Mouse (Mus musculus) lung, embryonic 15.5 days (tissue): ENCODE results near the gene Cnnm1. TPM values are rescaled to one million over a fixed set of nuclear protein-coding genes. Genes with fewer than 3 reads are reported as not detected.

Source experiments
- ATAC-seq: fragments of 200-750 bp; cut with Nextera tagmentation; 2 replicates; pipeline ENCODE4 v1.8.0; 2017; ENCODE audit warnings: moderate number of reproducible peaks, borderline replicate concordance; ENCODE audit not compliant: low FRiP score, low TSS enrichment; ENCODE audit errors: extremely low read depth
- H3K27ac ChIP-seq: fragments of 300-500 bp; sonication (generic); 2 replicates; pipeline ENCODE4 v1.5.1; 2015; ENCODE audit warnings: moderate library complexity, mild to moderate bottlenecking, inconsistent platforms
- H3K27me3 ChIP-seq: fragments of 300-500 bp; sonication (generic); 2 replicates; pipeline ENCODE4 v1.6.1; 2015; ENCODE audit warnings: inconsistent platforms
- H3K36me3 ChIP-seq: fragments of 300-500 bp; sonication (generic); 2 replicates; pipeline ENCODE4 v1.6.1; 2015; ENCODE audit warnings: inconsistent platforms
- H3K4me1 ChIP-seq: fragments of 300-500 bp; sonication (generic); 2 replicates; pipeline ENCODE4 v1.6.1; 2015; ENCODE audit warnings: inconsistent platforms
- H3K4me2 ChIP-seq: fragments of 300-500 bp; sonication (generic); 2 replicates; pipeline ENCODE4 v1.6.1; 2015; ENCODE audit warnings: inconsistent platforms, mild to moderate bottlenecking, moderate library complexity
- H3K4me3 ChIP-seq: fragments of 300-500 bp; sonication (generic); 2 replicates; pipeline ENCODE4 v1.5.1; 2015; ENCODE audit warnings: mild to moderate bottlenecking, inconsistent platforms
- H3K9ac ChIP-seq: fragments of 300-500 bp; sonication (generic); 2 replicates; pipeline ENCODE4 v1.6.1; 2015; ENCODE audit warnings: inconsistent platforms
- H3K9me3 ChIP-seq: fragments of 300-500 bp; sonication (generic); 2 replicates; pipeline ENCODE4 v1.6.1; 2016; ENCODE audit warnings: inconsistent platforms
- WGBS: fragments of 180-500 bp; shearing (Covaris S2); methylation state at CpG from one replicate; pipeline ENCODE4 v1.1.7; 2015; 5-methylcytosine and 5-hydroxymethylcytosine counted together
- polyA plus RNA-seq: library from polyadenylated mRNA; unstranded; fragments of >200 nt; fragmentation: Nextera tagmentation; extraction: Ambion mirVana; gene quantifications from 2 replicates; pipeline ENCODE4 v1.2.1, GENCODE M21; 2015

Gene Cnnm1
- polyA plus RNA-seq, 1 experiment from 2014 or later = 0.06 TPM

DNA sequence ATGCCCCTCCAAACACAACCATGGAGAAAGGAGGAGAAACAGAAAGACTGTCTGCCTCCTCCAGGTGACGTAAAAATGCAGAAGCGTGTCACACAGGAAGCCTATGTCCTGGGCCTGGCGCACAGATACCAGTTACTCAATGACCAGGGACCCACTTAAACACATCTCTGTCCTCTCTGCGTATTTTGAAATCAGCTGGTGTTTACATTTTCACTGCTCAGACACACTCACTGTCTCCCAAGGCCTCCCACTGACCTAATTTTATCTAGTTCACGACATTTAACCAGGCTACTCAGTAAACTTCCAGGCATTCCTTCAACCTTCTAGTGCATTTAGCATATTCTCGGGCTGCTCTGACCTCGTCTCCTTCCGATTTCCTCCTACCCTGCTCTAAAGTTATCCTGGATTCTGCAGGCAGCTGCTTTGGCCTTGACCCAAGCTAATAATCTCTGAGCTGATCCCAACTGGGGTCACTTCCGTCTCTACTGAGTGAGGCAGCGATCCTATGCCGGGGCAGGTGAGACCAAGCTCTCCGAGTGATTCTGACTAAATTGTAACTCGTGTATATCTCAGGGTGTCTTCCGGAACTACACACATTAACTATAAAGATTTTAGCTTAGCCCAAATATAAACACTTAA, 76.3 kb downstream of the Cnnm1 start:
- H3K4me3 ChIP-seq = no peak overlapping the region
- no peak overlapping the region for H3K27ac ChIP-seq
- no peaks in the 10 kb centered on the region for H3K36me3 ChIP-seq
- no peak overlapping the region for H3K9ac ChIP-seq
- no peak for ATAC-seq
- 58% methylated on average over 14 of the region's 14 CpGs for WGBS
- H3K4me2 ChIP-seq = no peak overlapping the region
- H3K4me1 ChIP-seq = peaks cover 17% of the 10 kb centered on the region
- H3K27me3 ChIP-seq = no peaks in the 10 kb centered on the region
- H3K9me3 ChIP-seq = no peaks in the 10 kb centered on the region

DNA sequence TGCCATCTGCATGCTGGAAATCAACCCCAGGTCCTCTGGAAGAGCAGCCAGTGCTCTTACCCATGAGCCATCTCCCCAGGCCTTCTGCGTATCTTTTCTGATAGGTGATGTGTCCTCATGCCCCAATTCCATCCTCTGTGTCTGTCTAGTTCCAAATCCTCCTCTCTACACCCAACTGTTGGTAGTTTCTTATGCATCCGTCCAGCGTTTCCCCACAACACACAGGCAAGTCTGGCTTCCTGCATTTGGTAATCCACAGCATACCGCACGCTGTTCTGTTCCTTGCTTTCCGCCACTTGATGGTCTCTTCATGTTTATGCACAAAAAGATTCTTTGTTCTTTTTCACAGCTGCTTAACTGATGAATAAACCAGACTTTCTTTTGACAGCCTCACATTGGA, 77.1 kb downstream of the Cnnm1 start:
- Histone ChIP-seq H3K9me3 (no peaks in the 10 kb centered on the region), H3K4me3 (no peak overlapping the region), H3K9ac (no peak overlapping the region), H3K27me3 (no peaks in the 10 kb centered on the region), H3K36me3 (no peaks in the 10 kb centered on the region), H3K27ac (no peak overlapping the region), H3K4me1 (peaks cover 17% of the 10 kb centered on the region), H3K4me2 (no peak overlapping the region)
- no peak for ATAC-seq
- WGBS = 76% methylated on average over 6 of the region's 6 CpGs

DNA sequence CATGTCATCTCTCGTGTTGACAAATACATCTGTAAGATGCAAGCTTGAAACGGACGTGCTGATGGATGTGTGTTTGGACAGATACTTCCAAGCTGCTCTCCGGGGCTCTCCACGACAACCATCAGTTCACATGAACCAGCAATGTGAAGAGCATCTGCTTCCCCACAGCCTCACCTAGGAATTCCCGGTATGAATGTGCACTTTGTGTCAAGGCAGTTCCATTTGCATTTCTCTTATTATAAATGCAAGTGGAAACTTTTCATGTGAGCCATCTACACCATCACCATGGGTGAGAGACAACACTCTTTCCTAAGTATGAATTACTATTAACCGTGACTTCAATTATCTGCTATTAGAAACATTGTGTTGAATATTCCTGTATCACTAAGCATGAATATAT, 77.6 kb downstream of the Cnnm1 start:
- H3K9me3 ChIP-seq = no peaks in the 10 kb centered on the region
- H3K27me3 ChIP-seq = no peaks in the 10 kb centered on the region
- H3K4me2 ChIP-seq = no peak overlapping the region
- H3K9ac ChIP-seq = no peak overlapping the region
- H3K4me3 ChIP-seq = no peak overlapping the region
- peaks cover 17% of the 10 kb centered on the region for H3K4me1 ChIP-seq
- no peaks in the 10 kb centered on the region for H3K36me3 ChIP-seq
- H3K27ac ChIP-seq = no peak overlapping the region
- 63% methylated on average over 7 of the region's 7 CpGs for WGBS
- ATAC-seq = no peak

DNA sequence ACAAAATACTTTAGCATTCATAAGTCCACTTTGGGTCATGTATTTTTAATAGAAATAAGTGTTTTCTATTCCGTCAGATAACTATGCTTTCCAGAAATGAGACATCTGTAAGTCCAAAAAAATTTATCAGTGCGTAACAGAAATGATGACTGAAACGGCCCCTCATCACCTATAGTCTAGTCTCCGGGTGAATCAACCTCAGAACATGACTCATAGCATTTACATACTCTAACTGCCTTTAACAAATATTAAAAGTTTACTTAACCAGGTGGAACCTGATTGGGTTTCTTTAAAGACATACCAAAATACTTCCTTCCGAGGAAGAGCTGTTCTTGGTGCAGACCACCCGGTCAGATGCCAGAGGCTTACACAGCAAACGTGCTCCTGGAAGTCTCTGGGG, 78.0 kb downstream of the Cnnm1 start:
- Histone ChIP-seq H3K4me1 (peaks cover 17% of the 10 kb centered on the region), H3K27me3 (no peaks in the 10 kb centered on the region), H3K9ac (no peak overlapping the region), H3K9me3 (no peaks in the 10 kb centered on the region), H3K36me3 (no peaks in the 10 kb centered on the region), H3K27ac (no peak overlapping the region), H3K4me2 (no peak overlapping the region), H3K4me3 (no peak overlapping the region)
- 73% methylated on average over 7 of the region's 7 CpGs for WGBS
- ATAC-seq = no peak

DNA sequence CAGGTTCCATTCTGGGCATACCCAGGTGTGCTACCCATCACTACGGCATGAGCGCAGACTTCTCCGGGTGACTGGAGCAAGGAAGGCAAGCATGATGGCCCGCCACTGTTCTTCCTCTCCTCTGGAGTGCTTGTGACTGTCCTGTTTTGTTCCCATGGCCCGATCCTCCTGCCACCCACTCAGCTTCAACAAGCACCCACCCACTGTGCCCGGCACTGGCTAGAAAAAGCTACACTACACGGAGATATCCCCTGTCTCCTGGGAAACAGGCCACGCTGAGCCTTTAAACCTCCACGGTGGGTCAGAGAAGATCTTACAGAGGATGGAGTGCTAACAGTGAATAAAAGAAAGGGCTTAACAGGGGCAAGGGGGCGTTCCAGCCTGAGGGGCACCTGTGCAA, 79.0 kb downstream of the Cnnm1 start:
- no peaks in the 10 kb centered on the region for H3K27me3 ChIP-seq
- H3K4me2 ChIP-seq = no peak overlapping the region
- 85% methylated on average over 10 of the region's 10 CpGs for WGBS
- no peak overlapping the region for H3K4me3 ChIP-seq
- H3K36me3 ChIP-seq = no peaks in the 10 kb centered on the region
- no peak overlapping the region for H3K9ac ChIP-seq
- no peak overlapping the region for H3K27ac ChIP-seq
- peaks cover 26% of the 10 kb centered on the region for H3K4me1 ChIP-seq
- ATAC-seq = no peak
- no peaks in the 10 kb centered on the region for H3K9me3 ChIP-seq

DNA sequence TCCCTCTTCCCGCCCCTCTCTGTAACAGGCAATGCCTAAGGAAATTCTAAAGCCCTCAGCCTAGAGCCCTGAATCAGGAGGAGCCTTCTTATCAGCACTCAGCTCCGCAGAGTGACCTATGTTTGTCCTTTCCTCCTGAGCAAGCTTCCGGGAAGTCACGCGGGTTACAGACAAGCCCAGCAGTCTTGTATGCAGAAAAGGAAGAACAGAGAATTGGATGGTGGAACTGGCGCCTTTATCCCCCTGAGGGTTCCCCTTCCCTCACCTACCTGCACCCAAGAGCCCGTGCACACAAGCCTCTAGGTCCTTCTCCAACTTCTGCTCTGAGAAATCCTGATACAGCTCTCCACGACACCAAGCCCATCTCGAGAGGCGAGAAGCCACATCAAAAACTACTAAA, 80.2 kb downstream of the Cnnm1 start:
- Histone ChIP-seq H3K4me3 (no peak overlapping the region), H3K27me3 (no peaks in the 10 kb centered on the region), H3K36me3 (no peaks in the 10 kb centered on the region), H3K9ac (no peak overlapping the region), H3K4me1 (peaks cover 31% of the 10 kb centered on the region), H3K4me2 (no peak overlapping the region), H3K9me3 (no peaks in the 10 kb centered on the region), H3K27ac (no peak overlapping the region)
- WGBS = 30% methylated on average over 9 of the region's 10 CpGs
- no peak for ATAC-seq

DNA sequence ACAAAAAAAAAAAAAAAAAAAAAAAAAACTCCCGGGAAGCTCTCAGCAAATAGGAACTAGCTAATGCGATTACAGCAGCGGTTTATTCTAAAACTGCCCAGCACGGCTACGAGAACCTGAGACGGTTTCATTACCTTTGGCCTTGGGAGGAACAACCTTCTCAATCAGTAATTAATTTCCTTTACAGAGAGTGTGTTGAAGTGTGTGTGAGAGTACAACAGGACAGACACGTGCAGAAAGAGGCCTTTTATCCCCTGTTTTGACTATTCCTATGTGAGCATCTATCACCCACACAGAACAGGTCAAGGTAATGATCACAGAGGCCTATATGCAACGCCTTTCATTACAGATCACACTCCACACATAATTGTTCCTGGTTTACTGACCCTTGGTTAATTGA, 81.1 kb downstream of the Cnnm1 start:
- H3K9ac ChIP-seq = no peak overlapping the region

DNA sequence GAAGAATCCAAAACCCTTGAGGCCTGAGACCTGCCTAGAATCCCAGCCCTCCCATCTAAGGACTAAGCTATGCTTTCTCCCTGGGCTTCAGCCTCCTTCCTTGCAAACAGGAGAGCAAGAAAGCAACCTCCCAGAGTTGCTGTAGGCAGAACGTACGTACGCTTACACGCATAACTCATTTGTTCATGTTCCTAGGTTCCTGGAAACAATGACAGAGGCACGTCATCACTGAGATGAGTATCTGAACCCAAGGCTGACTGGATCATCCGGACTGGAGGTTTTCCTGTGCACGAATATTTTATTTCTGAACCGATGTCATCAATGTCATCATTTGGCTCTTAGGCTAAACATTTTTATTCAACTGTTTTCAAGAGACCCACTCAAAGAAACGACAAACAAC, 81.8 kb downstream of the Cnnm1 start:
- H3K27me3 ChIP-seq = peaks cover 7% of the 10 kb centered on the region; the same call in 1 of the 2 replicates
- no peak overlapping the region for H3K9ac ChIP-seq
- no peaks in the 10 kb centered on the region for H3K9me3 ChIP-seq
- no peak for ATAC-seq
- H3K4me1 ChIP-seq = peaks cover 20% of the 10 kb centered on the region
- no peak overlapping the region for H3K27ac ChIP-seq
- WGBS = 85% methylated on average over 9 of the region's 9 CpGs
- no peak overlapping the region for H3K4me3 ChIP-seq
- H3K4me2 ChIP-seq = no peak overlapping the region
- H3K36me3 ChIP-seq = no peaks in the 10 kb centered on the region

More for the DNA sequence above, 81.1 kb downstream of the Cnnm1 start:
- H3K4me3 ChIP-seq = no peak overlapping the region
- no peak overlapping the region for H3K4me2 ChIP-seq
- H3K9me3 ChIP-seq = no peaks in the 10 kb centered on the region
- WGBS = 48% methylated on average over 8 of the region's 8 CpGs
- no peak overlapping the region for H3K27ac ChIP-seq
- peaks cover 26% of the 10 kb centered on the region for H3K4me1 ChIP-seq
- ATAC-seq = no peak
- 0 out of 2 replicates have a peak, but pooled peaks cover 2% of the 10 kb centered on the region for H3K27me3 ChIP-seq
- no peaks in the 10 kb centered on the region for H3K36me3 ChIP-seq

DNA sequence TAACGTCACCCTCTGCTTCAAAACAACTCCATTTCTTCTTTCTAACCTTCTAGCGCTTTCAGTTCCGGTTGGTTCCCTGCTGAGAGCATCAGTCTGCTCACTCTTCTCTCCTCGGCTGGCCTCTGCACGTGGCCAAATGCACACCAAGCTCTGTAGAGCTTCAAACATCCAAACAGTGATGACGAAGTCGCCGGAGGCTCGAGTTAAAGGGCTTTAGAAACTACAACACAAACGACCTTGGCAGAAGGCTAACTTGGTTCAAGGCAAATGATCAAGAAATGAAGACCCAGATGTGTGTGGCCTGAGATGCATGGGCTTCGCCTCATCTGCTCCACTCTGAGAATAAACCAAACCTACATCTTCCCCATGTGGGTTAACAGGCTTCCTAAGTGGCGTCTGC, 83.3 kb downstream of the Cnnm1 start:
- no peaks in the 10 kb centered on the region for H3K36me3 ChIP-seq
- H3K27ac ChIP-seq = no peak overlapping the region
- H3K27me3 ChIP-seq = peaks cover 9% of the 10 kb centered on the region; the same call in 1 of the 2 replicates
- H3K4me2 ChIP-seq = peak overlapping the region; percentile 79
- 0 out of 2 replicates have a peak overlapping the region, but pooled peaks have one; percentile 31 for H3K9ac ChIP-seq
- ATAC-seq = no peak
- no peaks in the 10 kb centered on the region for H3K9me3 ChIP-seq
- H3K4me1 ChIP-seq = peaks cover 20% of the 10 kb centered on the region
- 3% methylated on average over 12 of the region's 12 CpGs for WGBS
- peak overlapping the region; percentile 60 for H3K4me3 ChIP-seq

DNA sequence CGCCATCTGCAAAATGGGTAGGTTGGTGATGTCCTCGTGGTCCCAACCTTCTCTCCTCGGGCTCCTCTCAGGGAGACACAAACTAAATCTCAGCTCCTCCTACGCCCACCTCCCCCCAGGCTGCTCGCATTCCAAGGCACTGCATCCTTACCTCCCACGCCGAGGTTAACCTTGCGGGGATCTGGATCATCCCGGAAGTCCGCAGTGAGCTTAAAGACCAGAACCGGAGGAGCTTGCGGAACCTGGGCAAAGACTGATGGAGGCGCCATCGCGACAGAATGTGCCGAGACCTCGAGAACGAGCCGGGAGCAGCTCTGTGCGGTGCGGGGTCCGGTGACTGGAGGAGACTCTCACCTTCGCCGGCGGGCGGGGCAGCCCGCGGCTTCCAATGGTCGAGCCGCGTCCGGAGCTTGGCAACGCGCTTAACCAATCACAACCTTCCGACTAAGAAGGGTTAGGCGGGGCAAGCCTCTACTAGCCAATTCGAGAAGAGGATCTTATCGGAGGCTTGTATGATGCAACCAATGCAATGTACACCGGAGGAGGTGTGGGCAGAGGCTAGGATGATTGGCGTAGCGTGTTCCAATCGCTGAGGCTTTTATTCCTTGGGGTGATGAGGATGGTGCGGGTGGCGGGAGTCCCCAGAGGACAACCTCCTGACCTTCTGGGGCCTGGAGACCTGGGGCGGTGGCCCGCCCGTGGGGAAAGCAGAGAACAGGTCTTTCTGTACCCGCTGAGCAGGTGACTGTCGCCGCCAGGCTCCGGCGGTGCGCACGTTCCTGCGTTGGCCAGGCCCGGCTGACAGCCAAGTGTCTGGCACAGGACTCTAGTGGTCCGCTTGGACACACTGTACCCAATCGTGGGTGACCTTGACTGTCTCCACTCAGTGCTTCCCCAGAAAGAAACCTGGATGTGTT, 84.2 kb downstream of the Cnnm1 start, which contains the start of gene Got1:
Gene Got1, minus strand, starts transcription at position 419 of the 917 bp plus-strand sequence.
- peak within 1 kb of the TSS; percentile 79 for H3K4me2 ChIP-seq
- WGBS = under 1% methylated on average over 56 of the region's 58 CpGs
- peak; percentile 99 for ATAC-seq
- peak within 1 kb of the TSS; percentile 49 for H3K9ac ChIP-seq
- H3K9me3 ChIP-seq = no peaks in the 10 kb centered on the region
- peaks cover 9% of the 10 kb centered on the region; the same call in 1 of the 2 replicates for H3K27me3 ChIP-seq
- no peak within 1 kb of the TSS for H3K27ac ChIP-seq
- peak within 1 kb of the TSS; percentile 60 for H3K4me3 ChIP-seq
- no peaks in the 10 kb centered on the region for H3K36me3 ChIP-seq
- peaks cover 20% of the 10 kb centered on the region for H3K4me1 ChIP-seq

DNA sequence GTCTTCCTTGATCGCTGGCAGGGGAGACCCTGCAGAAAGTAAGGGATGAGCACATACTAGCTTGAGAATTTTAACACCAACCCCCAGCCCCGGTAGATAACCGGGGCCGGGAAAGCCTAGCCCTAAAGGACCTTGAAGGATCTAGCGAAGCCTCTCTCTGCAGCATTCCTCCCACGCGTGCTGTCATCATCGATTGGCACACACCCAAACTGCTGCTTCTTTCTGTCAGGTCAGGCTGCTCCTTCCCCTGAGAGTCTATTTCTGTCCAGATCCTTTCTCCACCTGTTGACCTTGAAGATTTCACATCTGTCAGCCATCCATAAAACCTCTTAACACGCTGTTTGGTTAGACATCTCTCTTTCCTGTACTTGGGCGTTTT, 84.9 kb downstream of the Cnnm1 start:
- Histone ChIP-seq H3K4me3 (peak overlapping the region; percentile 60), H3K36me3 (no peaks in the 10 kb centered on the region), H3K4me1 (peaks cover 20% of the 10 kb centered on the region), H3K27ac (no peak overlapping the region), H3K9ac (peak overlapping the region; percentile 49), H3K4me2 (peak overlapping the region; percentile 79), H3K27me3 (peaks cover 9% of the 10 kb centered on the region; the same call in 1 of the 2 replicates), H3K9me3 (no peaks in the 10 kb centered on the region)
- ATAC-seq = no peak
- 9% methylated on average over 10 of the region's 10 CpGs for WGBS

DNA sequence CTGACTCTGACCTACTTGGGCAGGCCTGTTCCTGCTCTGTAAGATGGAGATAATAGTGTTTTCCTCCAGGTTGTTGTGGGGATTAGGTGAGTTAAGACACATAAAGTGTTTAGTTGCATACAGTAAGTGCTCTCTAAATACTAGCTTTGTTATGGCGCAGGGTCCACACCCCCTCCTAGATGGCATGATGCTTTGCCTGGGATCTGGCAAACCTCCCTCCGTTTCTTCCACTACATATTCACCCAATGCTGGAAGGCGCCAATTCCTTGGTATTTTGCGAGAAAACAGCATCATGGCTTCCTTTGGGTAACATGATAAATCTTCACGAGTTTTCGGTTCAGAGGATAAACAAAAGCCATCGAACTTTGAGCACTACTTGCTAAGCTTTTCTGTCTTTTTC, 85.3 kb downstream of the Cnnm1 start:
- peak overlapping the region; percentile 79; the same call in 1 of the 2 replicates for H3K4me2 ChIP-seq
- ATAC-seq = no peak
- peaks cover 17% of the 10 kb centered on the region for H3K4me1 ChIP-seq
- no peak overlapping the region for H3K9ac ChIP-seq
- H3K36me3 ChIP-seq = no peaks in the 10 kb centered on the region
- no peaks in the 10 kb centered on the region for H3K9me3 ChIP-seq
- H3K4me3 ChIP-seq = no peak overlapping the region
- 80% methylated on average over 7 of the region's 7 CpGs for WGBS
- H3K27me3 ChIP-seq = peaks cover 9% of the 10 kb centered on the region; the same call in 1 of the 2 replicates
- no peak overlapping the region for H3K27ac ChIP-seq
